Mouse (Mus musculus) cerebellum, postnatal 36 days (tissue): Measurements from ENCODE around the gene Med19.
"Not testable (repeated sequence)": the region's sequence is repeated elsewhere in the genome, so short reads cannot be mapped to it uniquely, and the experiment has no call there.

ENCODE experiments used
- DNase-seq, 2 experiments: peaks; one replicate each; pipeline ENCODE4 v3.0.0; 2021 to 2022; ENCODE audit warnings: mixed read lengths in 2 of 2

Gene Med19

GRCm38 (mm10) chr2:84669828-84670568 lies 8.2 kb upstream of the Med19 start:
- DNase-seq, result peak; percentile 39 to 48

GRCm38 (mm10) chr2:84670569-84670933 lies 7.7 kb upstream of the Med19 start, which contains the start of gene Selenoh:
TSS of gene Selenoh (minus strand) at chr2:84670770.
- DNase-seq, result peak; percentile 76 to 77

GRCm38 (mm10) chr2:84671535-84671934 lies 6.7 kb upstream of the Med19 start:
- not testable (repeated sequence) for DNase-seq

GRCm38 (mm10) chr2:84677270-84677967 lies 783 bp upstream of the Med19 start:
- DNase-seq, result no peak

- DNase-seq, result no peak
Measured at GRCm38 (mm10) chr2:84679016-84679415, 814 bp downstream of the Med19 start, which contains the start of gene Tmx2. TSS of gene Tmx2 (minus strand) at chr2:84679140.

GRCm38 (mm10) chr2:84682605-84683183 lies 4.5 kb downstream of the Med19 start:
- no peak for DNase-seq

GRCm38 (mm10) chr2:84688080-84688844 lies 10.1 kb downstream of the Med19 start:
- no peak for DNase-seq

- peak; percentile 30 to 48 for DNase-seq
Measured at GRCm38 (mm10) chr2:84690050-84690449, 11.8 kb downstream of the Med19 start.

GRCm38 (mm10) chr2:84695007-84695695 lies 16.9 kb downstream of the Med19 start:
- DNase-seq, result no peak

- DNase-seq, result no peak
Measured at GRCm38 (mm10) chr2:84703497-84703896, 25.3 kb downstream of the Med19 start.

- no peak for DNase-seq
Measured at GRCm38 (mm10) chr2:84704329-84704728, 26.1 kb downstream of the Med19 start.

- no peak for DNase-seq
Measured at GRCm38 (mm10) chr2:84705295-84705694, 27.1 kb downstream of the Med19 start.

- DNase-seq, result no peak
Measured at GRCm38 (mm10) chr2:84707523-84707922, 29.3 kb downstream of the Med19 start.

- no peak for DNase-seq
Measured at GRCm38 (mm10) chr2:84711898-84712297, 33.7 kb downstream of the Med19 start.

GRCm38 (mm10) chr2:84714422-84714810 lies 36.2 kb downstream of the Med19 start:
- no peak for DNase-seq

- DNase-seq, result peak; percentile 98 to 99
Measured at GRCm38 (mm10) chr2:84714811-84715561, 36.8 kb downstream of the Med19 start, which contains the start of gene Zdhhc5. TSS of gene Zdhhc5 (minus strand) at chr2:84715180.

GRCm38 (mm10) chr2:84715562-84716361 lies 37.6 kb downstream of the Med19 start:
- peak; percentile 74 to 75 for DNase-seq

GRCm38 (mm10) chr2:84716423-84717355 lies 38.5 kb downstream of the Med19 start:
- DNase-seq, result peak in 1 of 2 experiments; percentile 21

GRCm38 (mm10) chr2:84717357-84717756 lies 39.2 kb downstream of the Med19 start:
- no peak for DNase-seq
